Mouse (Mus musculus): ENCODE data around the gene Rassf3.

The Rassf3 gene

DNA sequence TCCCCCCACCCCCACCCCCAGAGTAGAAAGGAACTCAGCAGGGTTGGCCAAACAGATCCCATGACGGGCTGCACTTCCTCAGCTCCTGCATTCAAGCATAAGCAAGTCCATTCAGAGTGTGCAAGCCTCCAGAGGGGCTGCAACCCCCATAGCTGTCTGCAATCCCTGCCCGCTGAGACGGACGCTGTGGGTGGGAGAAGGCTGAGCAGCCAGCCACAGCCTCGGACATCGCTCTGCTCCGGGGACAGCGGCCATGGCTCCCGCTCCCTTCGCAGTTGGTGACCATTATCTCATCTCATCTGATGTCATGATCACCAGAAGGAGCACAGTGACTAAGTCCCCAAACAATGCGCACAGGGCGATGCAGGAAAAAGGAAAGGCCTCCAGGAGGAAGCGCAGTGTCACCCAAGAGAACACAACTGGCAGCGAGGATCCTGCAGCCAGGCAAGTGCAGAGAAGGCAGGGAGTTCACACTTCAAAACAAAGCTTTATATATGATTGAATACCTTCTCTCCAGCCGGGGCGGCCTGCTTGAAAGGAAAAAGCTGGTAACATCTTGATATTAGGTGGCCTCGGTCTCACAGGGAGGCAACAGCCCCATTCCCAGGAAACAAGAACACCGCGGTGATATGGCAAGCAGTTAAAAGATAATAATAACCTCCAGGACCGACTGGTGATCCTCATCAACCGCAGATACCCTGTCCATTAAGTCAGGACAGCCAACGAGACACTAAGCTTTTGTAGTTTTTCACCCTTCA is 14.6 kb downstream of the Rassf3 start:
- peak; percentile 66 for DNase-seq (ENCODE audit: low read depth, low spot score)

DNA sequence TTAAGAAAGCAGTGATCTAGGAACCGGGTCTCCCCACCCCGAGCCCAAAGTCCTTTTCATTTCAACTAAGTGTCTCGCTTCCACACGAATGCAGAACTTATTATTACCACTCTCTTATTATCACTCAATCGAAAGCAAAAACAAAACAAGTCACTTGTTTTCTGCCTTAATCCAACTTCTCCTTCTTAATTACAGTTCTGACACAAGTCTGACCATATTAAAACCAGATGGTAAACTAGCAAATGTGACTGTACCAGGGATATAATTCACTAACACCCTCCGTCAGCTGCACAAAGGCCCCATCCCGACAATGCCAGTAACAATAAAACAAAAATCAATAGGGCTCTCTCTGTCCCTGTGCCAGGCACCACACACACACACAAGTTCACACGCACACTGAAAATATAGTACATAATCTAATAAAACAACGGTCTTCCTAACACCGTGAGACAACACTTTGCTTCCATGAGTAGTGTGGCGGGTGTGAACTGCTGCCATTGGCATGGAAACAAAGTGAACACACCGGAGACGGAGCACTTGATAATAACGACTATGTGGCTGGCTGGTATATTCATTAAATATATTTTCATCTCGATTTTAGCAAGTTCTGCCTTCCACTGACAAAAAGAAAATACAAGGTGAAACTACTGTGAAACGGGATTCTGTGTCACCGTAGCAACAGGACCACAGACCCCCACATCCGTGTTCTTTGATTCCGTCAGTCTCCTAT is 16.9 kb downstream of the Rassf3 start:
- DNase-seq (ENCODE audit: low read depth, low spot score), result no peak

DNA sequence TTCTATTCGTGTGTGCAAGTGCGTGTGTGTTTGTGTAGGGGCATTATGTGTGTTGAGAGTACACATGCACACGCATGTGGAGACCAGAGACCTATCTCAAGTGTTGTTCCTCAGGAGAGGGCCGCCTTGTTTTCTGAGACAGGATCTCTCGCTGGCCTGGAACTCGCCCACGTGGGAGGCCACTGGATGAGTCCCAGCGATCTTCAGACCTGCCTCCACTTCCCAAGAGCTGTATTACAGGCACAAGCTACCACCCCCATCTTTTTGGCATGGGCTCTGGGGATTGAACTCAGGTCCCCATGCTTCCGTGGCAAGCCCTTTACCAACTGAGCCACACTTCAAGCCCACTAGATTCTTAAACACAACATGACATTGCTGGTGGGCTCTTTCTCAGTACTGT is 17.7 kb downstream of the Rassf3 start:
- no peak for DNase-seq (ENCODE audit: low read depth, low spot score)

DNA sequence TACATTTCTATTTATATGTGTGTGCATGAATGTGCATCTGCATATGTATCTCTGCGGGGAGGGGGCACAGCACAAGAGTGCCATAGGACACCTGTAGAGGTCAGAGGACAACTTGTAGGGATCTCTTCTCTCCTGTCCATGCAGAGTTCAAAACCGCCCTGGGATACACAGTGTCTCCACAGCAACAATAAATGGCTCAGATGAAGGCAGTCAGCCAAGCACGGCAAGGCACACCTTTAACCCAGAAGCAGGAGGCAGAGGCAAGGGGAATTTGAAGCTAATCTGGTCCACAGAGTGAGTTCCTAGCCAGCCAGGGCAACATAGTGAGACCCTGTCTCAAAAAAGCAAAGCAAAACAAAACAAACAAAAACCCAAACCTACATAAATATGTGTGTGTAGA is 18.8 kb downstream of the Rassf3 start:
- no peak for DNase-seq (ENCODE audit: low read depth, low spot score)

DNA sequence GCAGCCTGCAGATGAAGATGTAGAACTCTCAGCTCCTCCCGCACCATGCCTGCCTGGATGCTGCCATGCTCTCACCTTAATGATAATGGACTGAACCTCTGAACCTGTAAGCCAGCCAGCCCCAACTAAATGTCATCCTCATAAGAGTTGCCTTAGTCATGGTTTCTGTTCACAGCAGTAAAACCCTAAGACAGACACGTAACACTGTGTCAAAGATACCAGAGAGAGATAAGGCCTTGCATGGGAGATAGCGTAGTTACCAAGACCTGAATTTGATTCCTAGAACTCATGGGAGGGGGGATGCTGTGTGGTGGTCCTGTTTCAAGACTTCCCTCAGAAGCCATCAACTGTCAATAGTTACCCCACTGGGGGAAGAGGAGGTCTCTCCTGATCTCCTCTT is 20.6 kb downstream of the Rassf3 start:
- no peak for DNase-seq (ENCODE audit: low read depth, low spot score)

DNA sequence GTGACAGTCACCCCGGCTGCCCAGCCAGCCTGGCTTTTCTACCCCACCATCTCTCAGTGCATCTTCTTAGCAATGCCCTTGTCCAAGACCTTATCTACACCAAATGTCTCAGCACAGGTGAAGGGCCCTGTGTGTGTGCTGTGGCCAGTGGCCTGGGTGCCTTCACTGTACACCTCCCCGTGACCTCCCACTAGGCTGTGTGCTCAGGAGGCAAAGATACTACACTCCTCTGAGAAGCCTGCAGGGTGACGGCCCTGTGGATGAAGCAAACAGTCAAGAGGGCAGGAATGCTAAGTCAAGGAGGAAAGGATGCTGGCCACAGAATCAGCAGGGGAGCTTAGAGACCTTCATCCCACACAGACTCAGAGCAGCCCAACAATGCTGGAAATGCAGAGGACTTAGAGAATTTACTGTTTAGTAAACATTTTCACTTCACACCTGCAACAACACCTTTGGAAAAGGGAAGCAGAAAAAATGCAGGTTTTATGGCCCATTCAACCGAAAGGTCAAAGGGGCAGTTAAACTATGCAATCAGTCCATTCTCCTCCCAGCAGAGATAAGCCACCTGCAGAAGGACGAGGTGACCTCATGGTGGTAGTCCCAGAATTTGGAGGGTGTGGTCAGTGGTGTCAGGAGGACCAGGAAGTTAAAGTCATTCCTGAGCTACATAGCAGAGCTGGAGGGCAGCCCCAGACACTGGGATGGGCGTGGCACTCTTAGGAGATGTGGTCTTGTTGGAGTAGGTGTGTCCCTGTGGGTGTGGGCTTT is 21.3 kb downstream of the Rassf3 start:
- DNase-seq (ENCODE audit: low read depth, low spot score), result peak; percentile 100

DNA sequence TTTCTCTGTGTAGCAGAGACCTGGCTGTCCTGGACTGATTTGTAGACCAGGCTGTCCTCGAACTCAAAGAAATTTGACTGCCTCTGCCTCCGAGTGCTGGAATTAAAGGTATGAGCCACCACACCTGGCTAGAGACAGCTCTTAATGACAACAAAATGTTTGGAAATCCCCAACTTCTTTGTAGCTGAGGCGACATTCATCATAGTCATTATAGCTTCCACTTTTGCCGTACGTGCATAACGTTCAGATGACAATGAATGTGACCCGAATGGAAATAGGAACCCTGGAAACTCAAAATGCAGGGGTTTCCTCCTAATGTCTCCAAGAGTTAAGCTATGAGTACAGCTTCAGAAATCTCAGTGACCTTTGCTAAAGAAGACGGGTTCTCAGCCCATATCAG is 22.1 kb downstream of the Rassf3 start:
- no peak for DNase-seq (ENCODE audit: low read depth, low spot score)

DNA sequence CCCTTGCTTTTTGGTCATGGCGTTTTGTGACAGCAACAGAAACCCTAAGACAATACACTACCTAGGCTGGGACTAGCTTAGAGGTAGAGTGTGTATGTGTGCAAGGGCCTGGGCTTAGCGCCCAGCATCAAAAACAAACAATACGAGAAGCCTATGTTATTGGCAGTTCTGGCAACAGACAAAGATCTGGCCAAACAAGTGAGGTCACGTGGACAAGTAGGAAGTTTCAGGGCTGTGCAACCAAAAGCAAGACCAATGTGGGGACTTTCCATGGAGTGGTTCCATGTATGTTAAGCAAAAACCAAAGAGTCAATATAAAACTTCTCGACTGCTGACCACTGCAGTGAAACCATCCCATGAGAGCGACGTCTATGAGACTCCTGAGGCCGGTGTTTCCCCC is 30.3 kb downstream of the Rassf3 start:
- DNase-seq (ENCODE audit: low read depth, low spot score), result no peak

DNA sequence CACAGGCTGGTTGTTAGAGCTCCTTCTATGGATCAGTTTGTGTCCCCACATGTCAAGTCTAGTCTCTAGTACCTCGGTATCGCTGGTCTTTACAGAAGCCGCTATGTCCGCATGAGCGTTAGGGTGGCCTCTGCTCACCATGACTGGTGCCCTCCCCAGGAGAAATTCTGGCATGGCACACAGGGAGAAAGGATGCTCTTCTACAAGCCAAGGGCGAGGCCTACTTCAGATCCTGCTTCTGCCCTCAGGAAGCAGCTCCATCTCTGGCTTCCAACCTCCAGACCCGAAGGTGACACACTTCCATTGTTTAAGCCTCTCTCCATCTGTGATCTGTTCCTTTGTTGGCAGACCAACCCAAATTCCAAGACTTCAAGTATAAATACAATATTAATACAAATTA is 31.9 kb downstream of the Rassf3 start:
- no peak for DNase-seq (ENCODE audit: low read depth, low spot score)

DNA sequence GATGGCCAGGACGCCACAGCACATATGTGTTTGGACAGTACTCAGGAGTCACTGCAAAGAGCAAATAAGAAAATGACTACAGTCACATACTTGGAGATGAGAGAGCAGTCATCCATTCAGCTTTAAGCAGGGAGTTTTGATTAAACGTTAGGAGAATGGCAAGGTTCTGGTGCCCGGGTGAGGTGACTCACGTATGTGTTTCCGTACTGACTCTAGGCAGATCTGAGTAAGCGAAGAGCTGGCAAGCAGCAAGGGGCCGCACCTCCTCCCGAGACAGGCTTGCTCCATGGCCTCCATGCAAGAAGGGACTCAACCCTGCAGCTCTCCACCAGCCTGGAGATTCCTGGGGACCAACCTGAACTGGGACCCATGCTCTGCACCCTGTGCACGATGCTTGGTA is 32.4 kb downstream of the Rassf3 start:
- DNase-seq (ENCODE audit: low read depth, low spot score), result no peak

DNA sequence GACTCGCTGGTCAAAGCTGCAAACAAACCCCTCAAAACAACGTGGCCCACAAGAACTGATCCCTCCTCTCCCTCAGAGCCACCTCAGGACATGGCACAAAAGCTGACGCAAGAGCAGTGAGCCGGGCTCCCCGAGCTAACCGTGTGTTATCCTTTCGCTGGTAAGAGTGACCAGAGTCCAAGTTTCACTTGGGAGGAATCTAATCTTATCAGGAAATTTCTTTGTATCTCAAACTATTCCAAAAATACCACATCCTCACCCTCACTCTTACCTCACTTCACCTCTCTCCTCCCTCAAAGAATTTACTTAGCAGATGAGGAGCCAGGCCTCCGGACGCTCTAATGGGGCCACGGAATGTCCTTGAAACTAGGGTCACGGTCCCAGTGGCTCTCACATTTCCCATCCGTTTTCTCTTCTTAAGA is 36.8 kb downstream of the Rassf3 start:
- no peak for DNase-seq (ENCODE audit: low read depth, low spot score)

DNA sequence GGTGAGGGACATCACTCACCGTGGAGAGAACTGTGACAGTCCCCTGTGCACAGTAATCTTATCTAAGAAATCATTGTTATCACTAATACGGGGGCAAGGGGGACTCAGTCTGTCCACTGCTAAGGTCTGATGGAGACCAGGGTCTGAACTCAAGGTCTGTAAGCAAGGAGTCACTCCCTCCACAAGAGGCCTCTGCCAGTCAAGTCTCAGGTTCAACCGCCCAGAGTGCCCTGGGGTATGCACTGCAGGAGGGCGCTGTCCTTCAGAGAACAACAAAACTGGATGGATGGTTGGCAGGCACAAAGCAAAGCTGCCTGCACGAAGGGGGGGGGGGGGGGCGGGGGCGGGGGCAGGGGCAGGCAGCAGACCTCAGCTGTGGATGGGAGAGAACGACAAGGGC is 38.0 kb downstream of the Rassf3 start:
- DNase-seq (ENCODE audit: low read depth, low spot score), result no peak

DNA sequence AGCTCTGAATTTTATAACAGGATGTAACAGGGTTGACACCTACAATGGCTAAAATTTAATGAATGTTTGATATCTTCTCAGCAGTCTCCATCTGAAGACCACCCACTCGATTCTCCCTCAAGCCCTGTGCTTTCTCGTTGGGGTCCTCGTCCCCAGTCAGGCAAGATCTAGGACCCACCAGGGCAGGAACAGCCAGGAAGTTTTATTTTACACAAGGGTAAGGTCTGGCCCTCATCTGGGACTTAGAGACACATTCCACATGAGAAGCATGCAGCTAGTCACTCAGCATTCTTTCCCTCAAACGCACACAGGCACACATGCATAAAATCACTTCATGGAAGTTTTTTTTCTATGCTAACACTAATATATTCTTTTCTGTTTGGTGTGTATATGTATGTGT is 39.5 kb downstream of the Rassf3 start:
- no peak for DNase-seq (ENCODE audit: low read depth, low spot score)

DNA sequence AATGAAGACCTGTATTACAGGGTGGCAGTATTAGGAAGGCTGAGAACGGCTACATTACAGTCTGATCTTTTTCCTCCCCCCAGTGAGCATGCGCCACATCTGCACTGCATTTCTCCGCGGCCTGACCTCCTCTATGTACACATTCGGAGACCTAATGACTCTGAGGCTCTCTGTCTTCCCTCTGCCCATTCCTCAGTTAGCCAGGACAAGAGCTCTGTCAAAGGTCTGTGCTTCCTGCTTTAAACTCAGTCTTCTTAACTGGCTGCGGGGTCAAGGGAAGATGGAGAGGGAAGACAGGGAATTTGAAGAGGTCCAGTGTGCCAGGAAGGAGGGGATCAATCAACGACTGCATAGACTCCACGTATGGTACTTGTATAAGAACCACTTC is 39.9 kb downstream of the Rassf3 start:
- DNase-seq (ENCODE audit: low read depth, low spot score), result no peak

DNA sequence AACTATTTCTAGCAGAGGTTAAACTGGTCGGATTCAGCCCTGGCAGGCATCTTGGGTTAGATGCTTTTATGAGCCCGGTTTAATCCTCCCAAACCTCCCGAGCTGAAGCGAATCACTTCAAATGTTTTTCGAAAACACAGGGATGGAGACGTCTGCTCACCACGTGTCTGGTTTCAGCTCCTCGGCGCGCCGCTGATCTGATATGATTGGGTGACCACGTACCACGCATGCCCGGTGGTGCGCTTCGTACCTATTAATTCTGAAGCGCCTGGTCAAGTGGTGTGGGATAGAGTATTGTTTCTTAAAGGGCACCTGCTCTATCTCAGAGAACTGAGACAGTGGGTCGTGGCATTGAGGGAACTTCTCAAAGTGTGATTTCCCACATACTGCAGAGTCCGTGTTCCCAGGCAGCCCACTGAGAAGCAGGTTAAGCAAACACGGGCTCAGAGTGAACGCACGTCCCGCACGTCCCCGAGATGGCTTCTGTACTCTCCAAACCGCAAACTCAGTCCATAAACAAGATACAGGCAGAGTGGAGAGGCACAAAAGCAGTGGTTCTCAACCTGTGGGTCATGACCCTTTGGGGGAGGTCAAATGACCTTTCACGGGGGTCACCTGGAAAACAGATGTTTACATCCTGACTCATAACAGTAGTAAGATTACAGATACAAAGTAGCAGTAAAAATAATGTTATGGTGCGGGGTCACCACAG is 40.4 kb downstream of the Rassf3 start:
- DNase-seq (ENCODE audit: low read depth, low spot score), result peak; percentile 44

DNA sequence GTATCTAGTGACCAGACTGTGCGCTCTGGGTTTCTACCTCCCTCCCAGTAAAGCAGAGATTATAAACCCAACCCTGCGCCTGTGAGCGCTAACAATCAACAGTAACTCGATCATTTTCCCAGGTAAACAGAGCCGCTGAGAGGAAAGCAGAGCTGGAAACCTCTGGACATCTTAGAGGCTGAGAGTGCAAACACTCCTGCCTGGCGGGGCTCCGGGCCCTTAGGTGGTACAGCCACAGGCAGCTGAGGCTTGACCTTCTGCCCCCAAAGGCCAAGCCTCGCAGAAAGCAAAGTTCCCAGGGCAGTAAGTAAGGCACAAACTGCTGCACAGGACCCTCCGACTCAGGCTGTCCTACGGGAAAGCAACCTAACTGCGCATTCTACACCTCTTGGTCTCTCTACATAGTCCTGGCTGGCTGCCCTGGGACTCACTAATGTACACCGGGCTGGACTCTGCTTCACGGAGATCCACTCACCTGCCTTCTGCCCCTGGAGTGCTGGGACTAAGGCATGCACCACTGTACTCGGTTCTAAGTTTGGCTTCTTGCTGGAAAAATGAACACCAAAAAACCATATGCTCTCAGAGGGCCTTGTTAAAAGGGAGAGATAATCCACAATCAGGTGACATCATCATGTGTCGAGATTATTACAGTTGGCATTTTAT is 41.6 kb downstream of the Rassf3 start:
- DNase-seq (ENCODE audit: low read depth, low spot score), result no peak

DNA sequence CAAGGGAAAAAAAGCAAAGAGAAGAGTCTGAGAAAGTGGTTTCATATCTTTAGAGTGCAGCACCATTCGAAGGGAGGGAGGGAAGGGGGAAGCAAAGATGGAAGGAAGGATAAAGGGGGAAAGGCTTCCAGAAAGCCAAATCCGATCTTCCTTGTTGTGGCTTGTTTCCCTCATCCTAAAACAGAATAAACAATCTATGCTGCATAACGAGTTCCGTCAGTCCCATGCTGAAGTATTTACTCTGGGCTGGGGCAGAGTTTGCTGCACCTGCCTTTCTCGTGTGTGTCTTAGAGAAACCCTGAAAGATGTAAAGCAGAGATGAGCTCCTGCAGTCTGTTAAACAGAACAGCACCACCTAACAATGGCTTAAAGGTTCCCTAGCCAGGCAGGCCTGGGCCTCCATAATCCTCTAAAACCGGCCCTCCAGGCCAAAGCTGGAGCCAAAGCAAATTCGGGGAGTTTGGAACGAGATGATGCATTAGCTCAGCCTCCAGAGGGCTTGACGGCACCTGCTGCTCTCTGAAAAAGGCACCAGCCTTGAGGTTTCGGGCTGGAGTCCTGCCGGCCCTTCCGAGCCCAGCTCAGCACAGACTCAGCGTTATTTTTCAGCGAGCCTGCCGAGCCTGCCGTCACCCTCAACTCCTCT is 43.4 kb downstream of the Rassf3 start:
- no peak for DNase-seq (ENCODE audit: low read depth, low spot score)

DNA sequence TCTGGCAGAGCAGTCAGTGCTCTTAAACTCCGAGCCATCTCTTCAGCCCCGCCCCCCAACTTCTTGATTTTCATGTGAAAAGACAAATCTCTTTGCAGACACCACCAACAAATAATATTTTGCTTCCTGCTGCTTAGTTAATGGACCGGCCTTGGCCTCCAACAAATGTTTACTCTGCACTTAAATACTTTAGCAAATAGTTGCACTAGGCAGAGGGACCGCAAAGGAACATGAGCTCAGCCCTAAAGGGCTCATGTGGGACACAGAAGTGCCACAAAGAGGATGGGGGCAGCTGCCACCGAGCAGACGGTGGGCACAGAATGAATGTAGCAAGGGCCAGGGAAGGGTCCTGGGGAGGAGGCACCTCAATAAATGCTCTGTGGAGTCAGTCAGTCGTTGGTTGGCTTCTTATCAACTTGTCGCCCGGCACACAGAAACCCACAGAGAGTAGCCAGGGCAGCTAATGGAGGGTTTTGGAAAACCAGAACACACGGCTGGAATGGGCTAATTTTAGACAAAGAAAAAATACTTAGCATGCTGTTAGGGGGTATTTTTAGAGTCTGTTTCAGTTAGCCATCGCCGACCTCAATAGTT is 44.0 kb downstream of the Rassf3 start:
- no peak for DNase-seq (ENCODE audit: low read depth, low spot score)

DNA sequence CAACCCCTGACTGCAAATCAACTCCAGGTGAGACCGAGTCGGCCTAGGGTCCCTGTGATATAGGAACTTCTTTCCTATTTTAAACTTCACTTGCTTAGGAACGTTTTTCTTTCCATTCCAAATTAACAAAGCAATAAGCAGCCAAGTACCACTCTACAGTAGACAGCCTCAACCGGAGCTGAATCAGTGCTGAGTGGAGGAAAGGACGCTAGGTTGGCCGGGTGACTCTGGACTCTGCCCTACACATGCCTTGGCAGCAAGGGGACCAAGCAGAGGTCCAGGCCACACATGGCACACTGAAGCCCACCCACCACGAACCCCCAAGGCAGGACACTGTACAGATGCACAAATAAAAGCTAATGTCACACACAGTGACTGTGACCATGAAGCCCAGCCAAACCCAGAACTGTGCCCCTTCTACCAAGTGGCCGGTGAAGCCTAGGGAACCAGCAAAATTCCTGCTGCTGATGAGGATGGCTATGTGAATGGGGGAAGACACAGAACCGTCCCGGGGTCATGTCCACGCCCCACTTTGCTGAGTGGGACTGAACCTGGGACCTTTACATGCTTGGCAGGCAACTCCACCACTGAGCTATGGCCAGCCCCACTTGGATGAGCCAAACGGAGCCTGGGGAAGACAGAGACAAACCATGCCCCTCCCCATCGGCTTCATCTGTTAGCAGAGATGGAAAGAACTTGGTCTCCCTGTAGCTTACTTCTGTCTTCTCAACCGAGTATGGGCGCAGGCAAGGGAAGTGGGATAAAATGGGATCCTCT is 45.2 kb downstream of the Rassf3 start:
- DNase-seq (ENCODE audit: low read depth, low spot score), result no peak

Data from R1 (cell line).